Mouse (Mus musculus): ENCODE data around the gene Tedc1.

The Tedc1 gene

DNA sequence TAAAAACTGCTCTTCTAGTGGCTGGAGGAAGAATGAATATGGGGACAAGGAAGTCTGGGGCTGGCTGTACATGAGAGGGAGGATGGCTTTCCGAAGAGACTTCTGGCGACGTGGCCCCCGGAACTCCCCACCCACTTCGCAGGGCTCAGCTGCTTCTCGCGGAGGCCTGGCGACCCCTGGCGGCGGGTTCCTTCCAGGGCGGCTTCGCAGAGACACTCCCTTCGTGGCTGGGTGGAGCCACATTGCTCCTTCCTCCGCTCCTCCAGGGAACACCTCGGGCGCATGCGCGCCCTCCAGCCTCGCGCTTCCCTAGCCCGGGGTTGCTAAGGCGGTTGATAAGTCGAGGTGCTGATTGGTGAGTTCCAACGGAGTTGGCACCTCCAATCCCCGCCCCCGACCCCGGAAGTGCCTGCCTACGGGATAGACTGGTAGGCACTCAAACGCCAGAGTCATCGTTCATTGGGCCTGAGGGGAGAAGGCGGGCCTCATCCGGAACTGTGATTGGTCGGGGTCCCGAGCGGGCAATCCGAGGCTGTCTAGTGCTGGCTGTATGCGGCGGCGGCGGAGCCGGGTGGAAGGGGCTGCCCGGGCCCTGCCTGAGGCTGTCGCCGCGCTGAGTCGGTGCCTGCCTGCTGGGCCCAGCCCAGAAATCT lies at the start of gene Tedc1:
Gene Tedc1 (plus strand): TSS at position 535 of the 653 bp plus-strand sequence.
- DNase-seq (ENCODE audit: low spot score): peak; percentile 100

DNA sequence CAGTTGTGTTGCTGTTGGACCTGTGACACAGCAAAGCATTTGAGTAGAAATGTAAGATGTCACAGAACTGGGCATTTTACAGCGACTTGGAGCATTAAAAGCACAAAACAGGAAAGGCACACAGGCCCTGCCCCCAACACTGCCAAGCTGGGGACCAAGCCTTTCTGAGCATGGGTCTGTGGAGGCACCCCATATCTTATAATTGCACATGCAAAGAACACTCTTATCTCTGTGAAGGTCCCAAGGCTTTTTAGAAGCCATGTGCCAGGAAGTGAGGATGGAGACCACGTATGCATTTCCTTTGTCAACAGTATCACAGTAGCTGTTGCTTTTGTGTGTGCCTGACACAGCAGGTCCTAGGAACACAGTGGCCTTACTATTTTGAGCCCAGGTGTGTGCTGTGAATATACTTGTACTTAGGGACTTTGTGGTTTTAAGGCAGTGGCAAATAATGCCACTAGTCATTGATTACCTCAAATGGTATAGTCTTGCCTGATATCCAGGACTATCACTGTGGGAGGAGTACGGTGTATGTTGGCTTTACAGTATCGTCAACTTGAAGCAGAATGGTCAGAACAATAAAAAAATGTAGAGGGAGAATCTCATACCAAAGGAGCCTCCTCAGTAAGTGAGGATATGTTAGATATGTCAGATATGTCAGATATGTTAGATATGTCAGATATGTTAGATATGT lies 48.6 kb upstream of the Tedc1 start:
- DNase-seq (ENCODE audit: low spot score): no peak

- no peak for DNase-seq (ENCODE audit: low spot score)
These were observed 47.5 kb upstream of the Tedc1 start for GRCm38 (mm10) chr12:113108528-113109283.

DNA sequence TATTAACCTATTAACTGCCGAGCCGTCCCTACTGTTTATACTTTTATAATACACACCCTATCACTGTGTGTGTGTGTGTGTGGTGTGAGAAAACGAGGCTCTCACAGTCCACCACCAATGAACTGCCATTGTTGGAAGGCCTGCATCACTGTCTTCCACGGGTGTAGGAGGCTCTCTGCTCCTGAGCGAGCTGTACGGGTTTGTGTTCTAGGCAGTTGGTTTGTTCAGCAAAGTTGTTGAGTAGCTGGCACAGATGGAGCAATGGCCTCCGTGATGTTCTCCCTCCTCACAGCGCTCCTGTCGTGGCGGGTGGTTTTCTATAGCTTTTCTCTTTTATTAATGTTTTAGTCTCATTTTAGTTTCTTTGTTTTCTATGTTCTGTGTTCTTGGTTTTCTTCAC lies 46.4 kb upstream of the Tedc1 start:
- DNase-seq (ENCODE audit: low spot score): no peak

- no peak for DNase-seq (ENCODE audit: low spot score)
These were observed 42.1 kb upstream of the Tedc1 start for GRCm38 (mm10) chr12:113114141-113114540.

- DNase-seq (ENCODE audit: low spot score): no peak
These were observed 41.2 kb upstream of the Tedc1 start for GRCm38 (mm10) chr12:113114856-113115538.

GRCm38 (mm10) chr12:113119516-113120410 lies 36.5 kb upstream of the Tedc1 start:
- peak; percentile 89 for DNase-seq (ENCODE audit: low spot score)

DNA sequence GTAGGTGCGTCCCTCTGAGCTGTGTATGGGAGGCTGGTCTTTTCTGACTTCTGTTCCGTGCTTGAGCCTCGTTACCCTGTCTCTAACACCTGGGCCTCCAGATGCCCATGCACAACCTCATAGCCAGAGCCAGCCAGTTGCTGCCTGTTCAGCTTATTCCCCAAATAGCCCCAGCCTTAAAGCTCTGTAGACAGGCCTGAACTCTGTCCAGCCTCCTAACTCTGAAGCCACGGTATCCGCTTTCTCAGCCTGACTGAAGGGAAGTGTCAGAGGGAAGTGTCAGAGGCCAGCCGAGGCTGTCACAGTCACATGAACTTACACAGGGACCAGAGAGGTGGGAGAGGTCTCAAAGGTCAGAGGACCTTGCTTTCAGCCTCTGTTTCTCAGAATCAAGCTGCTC lies 31.5 kb upstream of the Tedc1 start:
- DNase-seq (ENCODE audit: low spot score): no peak

DNA sequence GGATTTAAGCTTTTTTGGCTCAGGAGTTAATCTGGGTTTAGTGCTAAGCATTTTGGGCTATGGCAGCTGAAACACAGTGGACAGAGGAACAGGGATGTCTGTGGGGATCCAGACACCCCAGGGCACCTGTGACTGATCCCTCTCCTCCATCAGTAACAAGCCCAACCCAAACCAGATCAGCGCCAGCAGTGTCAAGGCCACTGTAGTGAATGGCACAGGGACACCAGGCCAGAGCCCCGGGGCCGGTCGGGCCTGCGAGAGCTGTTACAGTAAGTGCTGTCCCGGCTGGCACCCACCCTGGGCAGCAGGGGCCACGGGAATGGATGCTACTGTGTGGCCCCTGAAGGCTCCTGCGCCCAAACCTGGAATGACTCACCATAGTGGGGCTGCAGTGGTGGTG lies 25.5 kb upstream of the Tedc1 start:
- DNase-seq (ENCODE audit: low spot score): no peak

- no peak for DNase-seq (ENCODE audit: low spot score)
These were observed 24.6 kb upstream of the Tedc1 start for GRCm38 (mm10) chr12:113131601-113132000.

DNA sequence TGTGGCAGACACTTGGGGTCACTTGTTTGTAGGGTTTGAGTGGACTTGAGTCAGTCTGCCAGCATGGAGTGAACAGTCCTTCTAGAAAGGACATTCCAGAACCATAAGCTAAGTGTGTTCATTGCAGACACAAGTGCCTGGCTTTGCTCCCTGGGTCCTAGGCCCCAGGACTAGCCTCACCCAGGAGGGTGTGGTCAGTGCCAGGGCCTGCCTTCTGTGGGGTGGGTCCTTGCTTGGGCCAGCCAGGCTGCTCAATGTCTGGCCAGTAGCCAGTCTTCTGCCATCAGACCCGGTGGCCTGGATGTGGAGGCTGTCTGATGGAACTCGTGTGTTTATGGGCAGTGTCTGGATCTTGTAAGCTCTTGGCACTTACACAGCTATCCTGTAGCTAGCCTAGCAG lies 23.7 kb upstream of the Tedc1 start:
- no peak for DNase-seq (ENCODE audit: low spot score)

GRCm38 (mm10) chr12:113133260-113133659 lies 23.0 kb upstream of the Tedc1 start:
- no peak for DNase-seq (ENCODE audit: low spot score)

- no peak for DNase-seq (ENCODE audit: low spot score)
These were observed 22.3 kb upstream of the Tedc1 start for GRCm38 (mm10) chr12:113133861-113134403.

- DNase-seq (ENCODE audit: low spot score): no peak
These were observed 21.7 kb upstream of the Tedc1 start for GRCm38 (mm10) chr12:113134502-113134901.

DNA sequence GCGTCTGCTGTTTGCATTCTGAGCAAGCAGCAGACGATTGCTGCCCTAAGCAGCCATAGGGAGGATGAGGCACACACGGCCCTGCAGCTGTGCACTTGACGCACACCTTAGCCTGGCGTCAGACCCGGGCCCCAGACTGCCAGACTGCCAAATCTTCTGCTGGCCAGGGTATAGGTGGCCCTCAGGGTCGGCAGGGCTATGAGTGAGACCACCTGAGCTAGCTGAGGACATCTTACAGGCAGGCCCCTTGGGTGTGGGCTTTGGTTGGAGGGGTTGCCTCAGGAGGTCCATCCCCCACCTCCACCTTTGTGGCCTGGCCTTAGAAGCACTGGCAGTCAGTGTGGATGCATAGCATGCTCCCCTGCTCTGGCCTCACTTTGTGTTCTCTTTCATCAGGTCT lies 20.8 kb upstream of the Tedc1 start:
- DNase-seq (ENCODE audit: low spot score): no peak

GRCm38 (mm10) chr12:113136492-113137020 lies 19.7 kb upstream of the Tedc1 start:
- no peak for DNase-seq (ENCODE audit: low spot score)

GRCm38 (mm10) chr12:113137260-113138213 lies 18.7 kb upstream of the Tedc1 start:
- DNase-seq (ENCODE audit: low spot score): no peak

DNA sequence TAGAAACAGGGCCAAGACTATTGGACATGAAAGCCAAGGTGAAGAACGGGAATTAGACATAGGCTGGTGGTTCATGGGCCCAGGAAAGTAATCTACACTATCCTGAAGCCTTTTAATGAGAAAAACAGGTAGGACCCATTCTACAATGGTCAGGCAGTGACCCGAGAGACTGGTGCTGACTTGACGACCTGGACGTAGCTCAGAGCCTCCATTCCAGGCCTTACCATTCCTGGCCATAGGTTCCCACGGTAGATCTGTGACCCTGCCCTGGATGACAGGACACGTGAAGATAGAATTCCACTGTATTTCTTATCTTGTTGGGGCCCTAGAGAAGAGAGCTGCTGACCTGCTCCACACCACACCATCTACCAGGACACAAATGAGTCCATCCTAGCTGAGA lies 17.9 kb upstream of the Tedc1 start:
- no peak for DNase-seq (ENCODE audit: low spot score)
